Mouse (Mus musculus) midbrain, embryonic 15.5 days (tissue): ENCODE data around the gene Slfn3. TPM values are rescaled to one million over a fixed set of nuclear protein-coding genes. Genes with fewer than 3 reads are reported as not detected.
"Not testable (repeated sequence)": the region's sequence is repeated elsewhere in the genome, so short reads cannot be mapped to it uniquely, and the experiment has no call there.

ENCODE experiments used
- ATAC-seq: fragments of 200-750 bp; cut with Nextera tagmentation; replicated peaks from 2 replicates; pipeline ENCODE4 v1.8.0; 2017; ENCODE audit warnings: moderate TSS enrichment
- H3K27ac ChIP-seq: fragments of 300-500 bp; sonication (generic); 2 replicates; pipeline ENCODE4 v1.5.1; 2015; ENCODE audit warnings: mild to moderate bottlenecking, inconsistent platforms
- H3K27me3 ChIP-seq: fragments of 300-500 bp; sonication (generic); replicated peaks from 2 replicates; pipeline ENCODE4 v1.6.1; 2015; ENCODE audit warnings: inconsistent platforms
- H3K36me3 ChIP-seq: fragments of 300-500 bp; sonication (generic); replicated peaks from 2 replicates; pipeline ENCODE4 v1.6.1; 2015; ENCODE audit warnings: inconsistent platforms
- H3K4me1 ChIP-seq: fragments of 300-500 bp; sonication (generic); 2 replicates; pipeline ENCODE4 v1.6.1; 2015; ENCODE audit warnings: inconsistent platforms
- H3K4me2 ChIP-seq: fragments of 300-500 bp; sonication (generic); 2 replicates; pipeline ENCODE4 v1.6.1; 2015; ENCODE audit warnings: inconsistent platforms, mild to moderate bottlenecking, moderate library complexity
- H3K4me3 ChIP-seq: fragments of 300-500 bp; sonication (generic); 2 replicates; pipeline ENCODE4 v1.5.1; 2015; ENCODE audit warnings: mild to moderate bottlenecking, inconsistent platforms
- H3K9ac ChIP-seq: fragments of 300-500 bp; sonication (generic); 2 replicates; pipeline ENCODE4 v1.6.1; 2015; ENCODE audit warnings: mild to moderate bottlenecking, inconsistent platforms
- H3K9me3 ChIP-seq: fragments of 300-500 bp; sonication (generic); 2 replicates; pipeline ENCODE4 v1.6.1; 2016; ENCODE audit warnings: inconsistent platforms
- WGBS: fragments of 180-500 bp; shearing (Covaris S2); methylation state at CpG from one replicate; pipeline ENCODE4 v1.1.7; 2015; ENCODE audit warnings: mixed read lengths; 5-methylcytosine and 5-hydroxymethylcytosine counted together
- polyA plus RNA-seq: library from polyadenylated mRNA; unstranded; fragments of >200 nt; fragmentation: Nextera tagmentation; extraction: Ambion mirVana; gene quantifications from 2 replicates; pipeline ENCODE4 v1.2.1, GENCODE M21; 2015

Slfn3 gene
- 0.08 and 0.11 TPM in 2 replicates for polyA plus RNA-seq

DNA sequence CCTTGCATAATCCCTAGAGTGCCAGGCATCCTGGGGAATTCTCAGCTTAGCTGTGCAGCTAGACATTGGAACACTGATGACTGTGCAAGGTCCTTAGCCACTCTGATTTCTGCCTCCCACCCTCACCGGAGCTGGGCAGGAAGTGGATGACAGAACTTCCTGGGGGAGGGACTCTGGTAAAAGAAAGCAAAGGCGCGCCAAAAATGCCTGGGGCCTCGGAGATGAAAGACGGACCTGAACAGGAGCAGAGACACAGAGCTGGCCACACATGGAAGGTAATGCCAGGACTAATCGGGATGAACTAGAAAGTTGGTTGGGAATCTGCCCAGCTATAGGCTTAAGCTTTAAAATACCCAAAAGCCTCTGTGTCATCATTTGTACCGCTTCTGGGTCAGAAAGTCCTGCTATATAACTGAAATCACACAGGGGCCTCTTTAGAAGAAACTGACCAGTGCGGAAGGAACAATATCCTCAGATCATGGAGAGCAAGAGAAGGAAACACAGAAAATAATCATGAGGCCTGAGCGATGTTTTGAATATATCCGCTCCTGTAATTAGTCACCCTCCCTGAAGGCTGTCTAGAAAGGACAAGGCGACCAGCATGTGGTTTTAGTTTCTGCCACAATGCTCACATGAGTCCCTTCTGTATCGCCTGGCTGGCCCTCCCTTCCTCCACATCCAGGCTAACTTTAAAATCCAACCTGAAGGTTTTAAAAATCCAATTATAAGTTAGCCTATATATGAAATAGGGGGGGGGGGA lies at the start of gene Slfn3:
Slfn3 (plus strand) TSS at position 197 of the 760 bp plus-strand sequence.
- Histone ChIP-seq H3K4me2 (no peak within 1 kb of the TSS), H3K4me1 (no peaks in the 10 kb centered on the region), H3K27ac (no peak within 1 kb of the TSS), H3K36me3 (no peaks in the 10 kb centered on the region), H3K27me3 (no peaks in the 10 kb centered on the region), H3K9ac (no peak within 1 kb of the TSS), H3K4me3 (no peak within 1 kb of the TSS), H3K9me3 (no peaks in the 10 kb centered on the region)
- ATAC-seq, result no peak
- WGBS, result 78% methylated on average over 12 of the region's 12 CpGs

DNA sequence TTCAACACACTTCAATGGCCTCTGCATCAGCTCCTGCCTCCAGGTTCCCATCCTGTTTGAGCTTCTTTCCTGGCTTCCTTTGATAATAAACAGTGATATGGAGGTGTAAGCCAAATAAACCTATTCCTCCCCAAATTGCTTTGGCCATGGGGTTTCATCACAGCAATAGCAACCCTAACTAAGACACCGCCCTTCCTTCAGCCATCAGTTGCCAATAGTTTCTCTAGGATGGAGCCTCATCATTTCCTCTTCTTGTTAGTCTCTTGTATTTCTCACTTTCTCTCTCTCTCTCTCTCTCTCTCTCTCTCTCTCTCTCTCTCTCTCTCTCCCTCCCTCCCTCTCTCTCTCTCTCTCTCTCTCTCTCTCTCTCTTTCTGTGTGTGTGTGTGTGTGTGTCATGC lies 42.2 kb upstream of the Slfn3 start:
- not testable (repeated sequence) for H3K36me3 ChIP-seq, H3K4me3 ChIP-seq, H3K4me1 ChIP-seq, H3K27ac ChIP-seq, H3K27me3 ChIP-seq, ATAC-seq, H3K9ac ChIP-seq, H3K9me3 ChIP-seq, H3K4me2 ChIP-seq
- no CpG with 5 or more reads among the region's 1 CpGs for WGBS

DNA sequence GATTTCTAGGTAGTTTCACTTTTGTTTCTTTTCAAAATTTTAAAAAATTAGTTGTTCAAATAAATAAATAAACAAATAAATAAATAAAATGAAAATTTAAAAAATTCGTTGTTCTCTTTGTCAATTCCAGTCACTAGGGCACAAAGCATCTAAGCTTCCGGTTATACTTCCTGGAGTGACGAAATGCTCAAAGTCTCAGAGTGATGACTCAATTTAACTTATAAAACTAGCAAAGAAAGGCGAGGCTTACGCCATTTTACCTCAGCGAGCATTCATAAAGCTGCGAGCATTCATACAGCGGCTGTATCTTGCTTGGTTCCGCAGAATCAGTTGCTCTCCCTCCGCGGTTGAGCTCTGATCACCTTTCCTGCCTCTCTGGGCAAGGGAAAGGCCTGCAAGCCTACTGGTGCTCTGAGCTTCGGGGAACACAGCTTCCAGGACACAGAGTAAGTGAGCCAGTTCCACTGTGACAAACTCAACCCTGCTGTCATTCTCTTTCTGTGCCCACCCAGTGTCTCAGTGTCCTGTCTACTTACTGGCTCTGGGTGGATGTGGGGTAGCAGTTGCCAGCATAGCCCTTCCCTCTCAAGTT lies 16.1 kb upstream of the Slfn3 start, which contains the start of gene Slfn4:
Slfn4 (plus strand) TSS at position 239 of the 592 bp plus-strand sequence.
- H3K4me1 ChIP-seq, result no peaks in the 10 kb centered on the region
- no peak within 1 kb of the TSS for H3K27ac ChIP-seq
- WGBS, result 86% methylated on average over 12 of the region's 12 CpGs
- no peaks in the 10 kb centered on the region for H3K9me3 ChIP-seq
- ATAC-seq, result no peak
- H3K9ac ChIP-seq, result no peak within 1 kb of the TSS
- no peaks in the 10 kb centered on the region for H3K36me3 ChIP-seq
- H3K27me3 ChIP-seq, result no peaks in the 10 kb centered on the region
- no peak within 1 kb of the TSS for H3K4me2 ChIP-seq
- no peak within 1 kb of the TSS for H3K4me3 ChIP-seq

DNA sequence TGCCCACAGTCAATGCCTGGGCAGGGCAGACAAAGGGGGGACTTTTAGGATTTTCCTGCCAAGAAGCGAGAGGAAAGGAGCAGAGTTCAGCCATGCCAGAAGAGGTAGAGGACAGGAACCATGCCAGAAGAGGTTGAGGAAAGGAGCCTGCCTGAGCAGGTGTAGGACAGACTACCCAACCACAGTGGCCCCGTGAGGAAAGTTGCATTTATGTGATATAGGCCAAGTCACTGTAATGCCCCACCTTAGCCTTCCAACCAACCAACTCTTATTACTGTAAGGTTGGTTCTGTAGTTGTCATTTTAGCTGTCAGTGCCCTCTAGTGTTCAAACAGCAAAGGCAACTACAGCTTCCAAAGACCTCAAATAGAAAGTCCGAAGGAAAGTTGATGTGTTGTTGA lies 871 bp downstream of the Slfn3 start:
- no peak overlapping the region for H3K4me2 ChIP-seq
- WGBS, result 59% methylated on average over 3 of the region's 3 CpGs
- no peak for ATAC-seq

DNA sequence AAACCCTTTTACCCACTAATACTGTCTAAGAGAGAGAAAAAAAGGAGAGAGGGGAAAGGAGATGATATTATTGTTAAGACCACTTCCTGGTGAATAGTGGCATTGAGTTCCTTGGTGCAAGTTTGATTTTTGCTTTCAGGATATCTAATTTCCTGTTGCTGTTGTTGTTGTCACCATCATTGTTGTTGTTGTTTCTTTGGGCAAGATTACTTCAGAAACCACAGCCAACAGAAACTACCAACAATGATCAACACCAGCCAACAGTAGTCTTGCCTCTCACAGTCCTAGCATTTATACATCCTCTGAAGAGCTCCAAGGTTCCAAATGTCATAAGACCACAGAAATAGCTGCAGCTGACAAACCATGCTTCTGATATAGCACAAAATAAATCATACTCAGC lies 13.9 kb downstream of the Slfn3 start:
- Histone ChIP-seq H3K27me3 (no peaks in the 10 kb centered on the region), H3K4me3 (no peak overlapping the region)

More for the DNA sequence above, 871 bp downstream of the Slfn3 start:
- H3K4me1 ChIP-seq, result no peaks in the 10 kb centered on the region
- H3K27me3 ChIP-seq, result no peaks in the 10 kb centered on the region
- no peaks in the 10 kb centered on the region for H3K9me3 ChIP-seq
- no peaks in the 10 kb centered on the region for H3K36me3 ChIP-seq
- H3K27ac ChIP-seq, result no peak overlapping the region
- no peak overlapping the region for H3K9ac ChIP-seq
- H3K4me3 ChIP-seq, result no peak overlapping the region

DNA sequence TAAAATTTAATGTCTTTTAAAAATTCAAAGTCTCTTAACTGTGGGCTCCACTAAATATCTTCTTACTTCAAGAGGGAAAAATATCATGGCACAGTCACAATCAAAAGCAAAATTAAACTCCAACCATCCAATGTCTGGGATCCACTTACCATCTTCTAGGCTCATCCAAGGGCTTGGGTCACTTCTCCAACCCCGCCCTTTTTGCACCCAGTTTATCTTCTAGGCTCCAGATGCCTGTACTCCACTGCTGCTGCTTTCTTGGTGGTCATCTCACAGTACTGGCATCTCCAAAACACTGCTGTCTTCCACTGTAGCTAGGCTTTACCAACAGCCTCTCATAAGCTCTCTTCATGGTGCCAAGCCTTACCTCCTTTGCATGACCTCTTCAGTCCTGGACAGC lies 25.0 kb downstream of the Slfn3 start:
- 79% methylated on average over 1 of the region's 1 CpGs for WGBS
- ATAC-seq, result no peak

More for the DNA sequence above, 13.9 kb downstream of the Slfn3 start:
- Histone ChIP-seq H3K4me1 (no peaks in the 10 kb centered on the region), H3K4me2 (no peak overlapping the region), H3K9ac (no peak overlapping the region), H3K36me3 (no peaks in the 10 kb centered on the region), H3K27ac (no peak overlapping the region), H3K9me3 (no peaks in the 10 kb centered on the region)
- ATAC-seq, result no peak

GRCm38 (mm10) chr11:83221328-83221877 lies 30.3 kb downstream of the Slfn3 start:
- H3K9me3 ChIP-seq, result no peaks in the 10 kb centered on the region
- H3K4me3 ChIP-seq, result no peak overlapping the region
- no peak for ATAC-seq
- no peaks in the 10 kb centered on the region for H3K4me1 ChIP-seq
- no peaks in the 10 kb centered on the region for H3K36me3 ChIP-seq
- H3K27ac ChIP-seq, result no peak overlapping the region
- H3K9ac ChIP-seq, result no peak overlapping the region
- 90% methylated on average over 1 of the region's 1 CpGs for WGBS
- no peak overlapping the region for H3K4me2 ChIP-seq
- H3K27me3 ChIP-seq, result no peaks in the 10 kb centered on the region

More for the DNA sequence above, 25.0 kb downstream of the Slfn3 start:
- H3K9ac ChIP-seq, result no peak overlapping the region
- no peaks in the 10 kb centered on the region for H3K9me3 ChIP-seq
- H3K36me3 ChIP-seq, result no peaks in the 10 kb centered on the region
- H3K27ac ChIP-seq, result no peak overlapping the region
- H3K27me3 ChIP-seq, result no peaks in the 10 kb centered on the region
- H3K4me1 ChIP-seq, result no peaks in the 10 kb centered on the region
- no peak overlapping the region for H3K4me2 ChIP-seq
- no peak overlapping the region for H3K4me3 ChIP-seq

DNA sequence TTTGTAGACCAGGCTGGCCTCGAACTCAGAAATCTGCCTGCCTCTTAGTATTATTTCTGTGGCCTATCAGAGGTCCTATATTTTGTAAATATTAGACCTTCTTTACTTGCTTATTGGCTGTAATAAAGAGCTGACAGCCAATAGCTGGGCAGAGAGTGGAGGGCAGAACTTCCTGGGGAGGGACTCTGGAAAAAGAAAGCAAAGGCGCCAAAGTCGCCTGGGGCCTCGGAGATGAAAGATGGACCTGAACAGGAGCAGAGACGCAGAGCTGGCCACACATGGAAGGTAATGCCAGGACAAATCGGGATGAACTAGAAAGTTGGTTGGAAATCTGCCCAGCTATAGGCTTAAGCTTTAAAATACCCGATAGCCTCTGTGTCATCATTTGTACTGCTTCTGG lies 32.2 kb downstream of the Slfn3 start:
- no peak overlapping the region for H3K4me3 ChIP-seq
- H3K4me2 ChIP-seq, result no peak overlapping the region
- ATAC-seq, result no peak
- no peaks in the 10 kb centered on the region for H3K9me3 ChIP-seq
- no peak overlapping the region for H3K9ac ChIP-seq
- 80% methylated on average over 7 of the region's 7 CpGs for WGBS
- no peaks in the 10 kb centered on the region for H3K27me3 ChIP-seq
- H3K27ac ChIP-seq, result no peak overlapping the region
- no peaks in the 10 kb centered on the region for H3K4me1 ChIP-seq
- no peaks in the 10 kb centered on the region for H3K36me3 ChIP-seq

DNA sequence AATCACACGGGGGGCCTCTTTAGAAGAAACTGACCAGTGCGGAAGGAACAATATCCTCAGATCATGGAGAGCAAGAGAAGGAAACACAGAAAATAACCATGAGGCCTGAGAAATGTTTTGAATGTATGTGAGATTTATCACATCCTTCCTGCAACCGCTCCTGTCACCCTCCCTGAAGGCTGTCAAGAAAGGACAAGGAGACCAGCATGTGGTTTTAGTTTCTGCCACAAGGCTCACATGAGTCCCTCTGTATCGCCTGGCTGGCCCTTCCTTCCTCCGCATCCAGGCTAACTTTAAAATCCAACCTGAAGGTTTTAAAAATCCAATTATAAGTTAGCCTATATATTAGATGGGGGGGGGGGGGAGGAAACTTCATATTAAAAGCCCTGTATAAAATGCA lies 32.7 kb downstream of the Slfn3 start:
- not testable (repeated sequence) for H3K36me3 ChIP-seq, ATAC-seq, H3K4me3 ChIP-seq, H3K27ac ChIP-seq, H3K4me1 ChIP-seq, H3K4me2 ChIP-seq, H3K27me3 ChIP-seq, H3K9ac ChIP-seq, H3K9me3 ChIP-seq
- WGBS, result 89% methylated on average over 5 of the region's 5 CpGs

DNA sequence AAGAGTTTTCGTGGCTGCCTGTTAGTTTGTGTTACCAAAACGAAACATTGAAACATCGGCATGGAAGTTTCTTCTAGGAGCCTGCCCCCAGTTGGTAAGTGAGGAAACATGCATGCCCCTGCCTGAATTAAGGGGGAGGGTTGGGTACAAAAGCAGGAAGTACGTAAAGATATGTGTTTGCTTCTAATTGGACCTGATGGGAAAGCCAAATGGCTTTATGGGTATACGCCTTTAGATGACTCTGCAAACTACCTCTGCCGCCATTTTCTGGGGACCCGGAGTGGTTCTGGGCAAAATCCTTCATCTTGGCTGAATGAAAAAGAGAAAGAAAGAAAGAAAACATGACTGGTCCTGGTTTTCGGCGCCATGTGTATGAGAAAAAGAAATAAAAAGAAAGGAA lies 33.1 kb downstream of the Slfn3 start:
- Histone ChIP-seq H3K27me3 (no peaks in the 10 kb centered on the region), H3K9ac (no peak overlapping the region), H3K27ac (no peak overlapping the region), H3K9me3 (no peaks in the 10 kb centered on the region), H3K4me2 (no peak overlapping the region), H3K36me3 (no peaks in the 10 kb centered on the region), H3K4me3 (no peak overlapping the region), H3K4me1 (no peaks in the 10 kb centered on the region)
- 92% methylated on average over 9 of the region's 9 CpGs for WGBS
- no peak for ATAC-seq

- no peaks in the 10 kb centered on the region for H3K36me3 ChIP-seq
- H3K27me3 ChIP-seq, result no peaks in the 10 kb centered on the region
- WGBS, result 69% methylated on average over 3 of the region's 3 CpGs
- H3K4me1 ChIP-seq, result no peaks in the 10 kb centered on the region
- no peak overlapping the region for H3K4me2 ChIP-seq
- no peaks in the 10 kb centered on the region for H3K9me3 ChIP-seq
- no peak overlapping the region for H3K9ac ChIP-seq
- no peak for ATAC-seq
- H3K4me3 ChIP-seq, result no peak overlapping the region
- no peak overlapping the region for H3K27ac ChIP-seq
Measured at GRCm38 (mm10) chr11:83224750-83225149, 33.6 kb downstream of the Slfn3 start.

DNA sequence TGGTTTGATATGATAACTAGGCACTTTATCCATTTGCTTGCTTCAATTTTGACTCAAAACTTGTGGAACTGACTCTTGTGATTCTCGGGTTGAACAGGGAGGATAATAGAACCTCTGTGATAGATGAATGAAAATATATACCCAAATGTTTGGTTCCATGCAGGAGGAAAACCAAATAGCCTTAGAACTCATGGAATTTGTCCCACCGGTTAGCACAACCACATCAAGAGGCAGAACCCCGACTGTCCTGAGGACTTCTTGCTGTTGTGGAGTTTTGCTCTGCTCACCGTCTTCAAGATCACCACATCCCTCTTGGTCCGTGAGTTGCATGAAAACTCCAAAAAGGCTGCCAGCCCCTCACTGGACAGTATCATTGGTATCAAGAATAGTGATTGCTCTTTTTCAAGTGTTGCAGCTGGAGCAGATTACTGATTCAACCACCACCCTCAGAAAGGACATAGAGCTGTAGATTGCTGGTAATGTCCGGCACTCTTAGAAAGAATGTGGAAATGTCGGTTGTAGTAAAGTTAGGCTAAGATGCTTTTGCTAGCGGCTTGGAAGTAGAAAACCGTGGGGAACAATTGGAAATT lies 34.3 kb downstream of the Slfn3 start:
- Histone ChIP-seq H3K4me1 (no peaks in the 10 kb centered on the region), H3K27ac (no peak overlapping the region), H3K9me3 (no peaks in the 10 kb centered on the region), H3K36me3 (no peaks in the 10 kb centered on the region), H3K4me2 (no peak overlapping the region), H3K4me3 (no peak overlapping the region), H3K27me3 (no peaks in the 10 kb centered on the region), H3K9ac (no peak overlapping the region)
- ATAC-seq, result no peak
- WGBS, result 91% methylated on average over 9 of the region's 9 CpGs
